In genomic region chr5:102855805-102856204, GRCm38 (mm10) we compare ENCODE assay signal across 10 mouse cellular contexts.
DNase-seq lines count a peak whose midpoint lies in the region; ATAC-seq and TF ChIP-seq lines count a peak whose summit lies in the region.
"Had no signal": no experiment of that assay in that cellular context is flagged by ENCODE, and none has a peak within 500 bp of the region (broad histone marks: within the 10 kb centered on the region; RNA-seq: fewer than 3 reads in every experiment).

No protein-coding gene starts in this region.

- peak; percentile 70 for ATAC-seq in frontal cortex, adult (ENCODE audit: low TSS enrichment)
- peak; percentile 87 for ATAC-seq in forebrain, embryonic 11.5 days (replicated peaks; ENCODE audit: low FRiP score)
- ATAC-seq in neural tube, embryonic 12.5 days (ENCODE audit: low FRiP score, low read depth): no peak

- TF ChIP-seq CTCF in left cerebral cortex, adult 2 months (IDR thresholded peaks at IDR 0.05): no peak

- DNase-seq in frontal cortex, postnatal 10 days (ENCODE audit: low spot score in 2 of 2): no peak
- DNase-seq in forebrain, embryonic 11.5 days (ENCODE audit: low spot score): peak; percentile 60
- DNase-seq in kidney, adult 9 months: peak; percentile 71
- no peak for DNase-seq in left cerebral cortex, adult 2 months (ENCODE audit: extremely low spot score in 1 of 2, low spot score in 2 of 2)
- DNase-seq in gastrocnemius, postnatal 4 days (ENCODE audit: low spot score in 2 of 2): no peak
- DNase-seq in cerebellum, adult 9-10 months: no peak
- DNase-seq: cerebellum, postnatal 10 days; lung, adult 2 months had no signal

- peak overlapping the region; percentile 24; the same call in 1 of the 2 replicates for H3K4me2 ChIP-seq in forebrain, embryonic 11.5 days (ENCODE audit: low read depth, low read length, severe bottlenecking)
- H3K4me2 ChIP-seq in neural tube, embryonic 12.5 days (replicated peaks): 0 out of 2 replicates have a peak overlapping the region, but pooled peaks have one; percentile 25

- intact Hi-C loops in left cerebral cortex, adult 2 months (cut with DNase I): no loop called here

- no peaks in the 10 kb centered on the region for H3K4me1 ChIP-seq in forebrain, embryonic 11.5 days (replicated peaks; ENCODE audit: control insufficient read depth, insufficient read depth, low read length)
- H3K4me1 ChIP-seq in neural tube, embryonic 12.5 days: no peaks in the 10 kb centered on the region

- H3K27me3 ChIP-seq in forebrain, embryonic 11.5 days (ENCODE audit: control insufficient read depth, insufficient read depth, low read length): no peaks in the 10 kb centered on the region
- H3K27me3 ChIP-seq in neural tube, embryonic 12.5 days (replicated peaks): no peaks in the 10 kb centered on the region

- WGBS in forebrain, embryonic 11.5 days: 20% methylated on average over 10 of the region's 10 CpGs
- WGBS in neural tube, embryonic 12.5 days: 50% methylated on average over 10 of the region's 10 CpGs

- no peaks in the 10 kb centered on the region for H3K9me3 ChIP-seq in forebrain, embryonic 11.5 days (ENCODE audit: control insufficient read depth, low read length)
- H3K9me3 ChIP-seq in neural tube, embryonic 12.5 days: no peaks in the 10 kb centered on the region

- no peak overlapping the region for H3K27ac ChIP-seq in forebrain, embryonic 11.5 days (ENCODE audit: low read depth, low read length)
- H3K27ac ChIP-seq in neural tube, embryonic 12.5 days: no peak overlapping the region
- no peak overlapping the region for H3K27ac ChIP-seq in left cerebral cortex, adult 2 months

- H3K36me3 ChIP-seq in forebrain, embryonic 11.5 days (ENCODE audit: control insufficient read depth, insufficient read depth, low read length): no peaks in the 10 kb centered on the region
- no peaks in the 10 kb centered on the region for H3K36me3 ChIP-seq in neural tube, embryonic 12.5 days

- H3K9ac ChIP-seq in forebrain, embryonic 11.5 days (ENCODE audit: low read length): no peak overlapping the region
- no peak overlapping the region for H3K9ac ChIP-seq in neural tube, embryonic 12.5 days

- H3K4me3 ChIP-seq in forebrain, embryonic 11.5 days (ENCODE audit: low read depth, low read length): no peak overlapping the region
- no peak overlapping the region for H3K4me3 ChIP-seq in neural tube, embryonic 12.5 days
- no peak overlapping the region for H3K4me3 ChIP-seq in left cerebral cortex, adult 2 months

Comparison
In these comparisons a context has a peak if more than half of its experiments do, and no peak if none do; other contexts are left out.
1. DNase-seq: peak in forebrain, embryonic 11.5 days (single experiment) and kidney, adult 9 months (single experiment); none in frontal cortex, postnatal 10 days (0 of 2), left cerebral cortex, adult 2 months (0 of 2), gastrocnemius, postnatal 4 days (0 of 2) and cerebellum, adult 9-10 months (single experiment).